Mouse (Mus musculus) kidney, postnatal 10 days (tissue): ENCODE data around the gene Mia2.
"Not testable (repeated sequence)": the region's sequence is repeated elsewhere in the genome, so short reads cannot be mapped to it uniquely, and the experiment has no call there.

Experiments
- DNase-seq: peaks from one replicate; pipeline ENCODE4 v3.0.0; 2021; ENCODE audit warnings: mixed read lengths

Gene Mia2

DNA sequence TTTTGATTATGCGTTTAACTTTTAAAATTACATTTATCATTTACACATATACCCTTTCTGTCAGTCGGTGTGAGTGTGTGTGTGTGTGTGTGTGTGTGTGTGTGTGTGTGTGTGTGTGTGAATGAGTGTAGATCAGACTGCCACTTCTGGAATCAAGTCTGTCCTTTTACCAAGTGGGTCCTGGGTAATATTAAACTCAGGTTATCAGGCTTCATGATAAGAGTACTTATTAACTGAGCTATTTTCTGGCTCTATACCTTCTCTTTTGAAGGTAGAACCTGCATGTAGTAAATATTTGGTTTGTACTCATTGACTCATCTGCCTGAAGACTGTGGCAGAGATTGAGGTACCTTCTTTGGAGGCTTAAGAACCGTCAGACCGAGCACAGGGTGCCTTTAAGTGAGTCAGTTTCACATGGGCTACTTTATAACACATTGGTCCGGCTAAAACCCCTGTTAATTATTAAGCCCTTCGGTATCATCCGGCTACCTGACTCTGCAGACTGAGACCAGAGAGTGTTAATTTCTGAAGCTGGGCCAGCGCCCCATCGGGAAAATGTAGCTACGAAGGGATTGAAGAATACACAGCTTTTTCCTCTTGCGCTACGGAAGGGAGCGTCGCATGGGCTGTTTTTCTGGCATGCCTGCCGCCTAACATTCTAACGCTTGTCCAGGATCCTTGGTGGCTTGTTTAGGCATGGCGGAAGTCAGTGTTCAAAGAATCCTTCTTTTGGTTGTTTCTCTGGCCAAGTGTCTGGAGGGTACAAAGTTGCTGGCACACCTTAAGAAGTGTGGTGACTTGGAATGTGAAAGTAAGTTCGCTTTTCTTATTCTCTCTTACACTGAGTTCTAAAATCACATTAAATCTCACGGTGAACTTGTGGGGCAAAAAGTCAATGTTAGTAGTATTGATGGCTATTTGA lies at the start of gene Mia2:
Gene Mia2, plus strand, starts transcription at position 696 of the 922 bp plus-strand sequence.
- peak; percentile 52 for DNase-seq

GRCm38 (mm10) chr12:59052470-59052869 lies 43.1 kb upstream of the Mia2 start:
- no peak for DNase-seq

GRCm38 (mm10) chr12:59053166-59053565 lies 42.4 kb upstream of the Mia2 start:
- DNase-seq = no peak

DNA sequence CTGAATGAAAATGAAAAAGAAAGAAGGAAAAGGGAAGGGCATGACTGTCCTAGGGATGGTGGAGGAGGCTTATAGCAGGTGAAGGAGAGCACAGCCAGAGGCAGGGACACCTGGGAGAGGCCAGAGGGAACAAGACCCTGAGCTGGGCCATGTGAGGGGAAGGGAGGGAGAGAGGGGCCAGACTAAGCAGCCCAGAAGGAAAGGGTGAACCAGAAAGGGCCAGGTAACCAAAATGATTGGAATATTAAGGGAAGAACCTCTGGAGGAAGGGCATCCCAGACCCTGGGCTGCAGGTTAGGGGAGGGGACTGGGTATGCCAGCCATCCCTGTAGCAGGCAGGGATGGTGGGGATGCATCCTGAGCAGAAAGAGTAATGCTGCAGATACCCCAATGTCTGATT lies 41.6 kb upstream of the Mia2 start:
- DNase-seq = no peak

DNA sequence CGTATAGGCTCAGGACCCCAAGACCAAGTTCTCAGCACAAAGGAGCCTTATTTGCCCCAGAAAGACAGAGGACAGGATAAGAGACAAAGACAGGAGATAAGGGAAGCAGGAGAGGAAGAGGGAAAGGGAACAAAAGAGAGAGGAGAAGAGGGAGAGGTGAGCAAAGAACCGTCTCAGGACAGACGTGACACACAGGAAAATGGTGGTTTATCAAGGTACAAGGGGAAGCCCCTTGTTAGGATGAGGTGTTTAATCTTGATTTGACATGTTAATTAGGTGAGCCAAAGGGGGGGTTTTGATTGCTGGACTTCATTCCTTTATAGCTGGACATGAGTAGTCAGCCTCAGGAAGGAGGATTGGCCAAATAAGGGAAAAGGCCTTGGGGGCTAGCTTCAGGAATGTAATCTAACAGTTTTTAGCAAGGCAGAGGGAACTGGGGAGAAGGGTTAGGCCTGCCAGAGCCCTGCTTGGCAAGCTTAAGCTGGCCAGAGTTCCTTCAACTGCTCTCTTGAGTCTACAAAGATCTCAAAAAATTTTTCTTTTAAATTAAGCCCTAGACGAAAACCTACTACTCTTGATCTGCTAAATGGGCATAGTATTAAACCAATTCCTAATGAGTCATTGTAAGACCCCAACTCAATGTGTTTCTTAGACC lies 40.3 kb upstream of the Mia2 start:
- DNase-seq = no peak

DNA sequence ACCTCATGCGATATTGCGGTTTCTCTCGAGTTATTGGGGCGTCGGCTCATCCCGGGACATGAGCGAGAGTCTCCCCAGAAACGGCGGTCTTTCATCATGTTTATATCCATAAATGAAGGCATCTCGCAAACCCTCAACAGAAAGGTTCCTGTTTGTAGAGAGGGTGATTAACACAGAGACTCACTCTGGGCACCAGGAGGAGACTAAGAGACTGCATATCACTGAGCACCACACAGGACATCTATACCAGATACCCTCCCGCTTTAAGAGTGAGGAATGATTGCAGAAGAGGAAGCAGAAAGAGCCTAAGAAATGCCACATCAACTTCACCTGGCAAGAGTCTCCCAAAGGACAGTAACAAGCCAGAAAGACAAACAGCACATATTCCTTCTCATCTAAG lies 39.4 kb upstream of the Mia2 start:
- no peak for DNase-seq

DNA sequence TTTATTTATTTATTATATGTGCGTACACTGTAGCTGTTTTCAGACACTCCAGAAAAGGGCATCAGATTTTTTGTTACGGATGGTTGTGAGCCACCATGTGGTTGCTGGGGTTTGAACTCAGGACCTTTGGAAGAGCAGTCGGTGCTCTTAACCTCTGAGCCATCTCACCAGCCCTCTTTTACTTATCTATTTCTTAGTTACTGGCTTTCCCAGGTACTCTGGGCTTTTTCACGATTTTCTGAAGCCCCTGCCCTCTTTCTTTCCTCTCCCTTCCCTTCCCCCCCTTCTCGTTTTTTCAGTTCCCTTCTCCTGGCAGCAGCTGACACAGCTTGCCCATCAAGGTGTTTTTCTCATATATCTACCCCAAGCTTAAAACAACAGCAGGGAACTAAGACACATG lies 37.4 kb upstream of the Mia2 start:
- not testable (repeated sequence) for DNase-seq

DNA sequence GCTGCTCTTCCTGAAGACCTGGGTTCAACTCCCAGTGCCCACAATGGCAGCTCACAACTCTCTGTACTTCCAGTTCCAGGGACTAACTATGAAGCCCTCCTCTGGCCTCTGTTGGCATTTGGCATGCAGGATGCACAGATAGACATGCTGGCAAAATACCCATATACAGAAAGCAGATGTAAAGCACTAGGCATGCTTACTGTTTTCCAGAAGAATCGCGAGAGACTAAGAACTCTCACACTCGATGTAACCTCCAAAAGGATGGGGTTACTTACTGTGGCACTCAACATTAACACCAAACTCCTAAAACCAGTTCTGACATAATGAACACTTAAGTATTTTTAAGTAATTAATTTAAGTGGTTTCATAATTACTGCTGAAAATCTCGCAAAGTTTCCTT lies 35.3 kb upstream of the Mia2 start:
- DNase-seq = no peak

DNA sequence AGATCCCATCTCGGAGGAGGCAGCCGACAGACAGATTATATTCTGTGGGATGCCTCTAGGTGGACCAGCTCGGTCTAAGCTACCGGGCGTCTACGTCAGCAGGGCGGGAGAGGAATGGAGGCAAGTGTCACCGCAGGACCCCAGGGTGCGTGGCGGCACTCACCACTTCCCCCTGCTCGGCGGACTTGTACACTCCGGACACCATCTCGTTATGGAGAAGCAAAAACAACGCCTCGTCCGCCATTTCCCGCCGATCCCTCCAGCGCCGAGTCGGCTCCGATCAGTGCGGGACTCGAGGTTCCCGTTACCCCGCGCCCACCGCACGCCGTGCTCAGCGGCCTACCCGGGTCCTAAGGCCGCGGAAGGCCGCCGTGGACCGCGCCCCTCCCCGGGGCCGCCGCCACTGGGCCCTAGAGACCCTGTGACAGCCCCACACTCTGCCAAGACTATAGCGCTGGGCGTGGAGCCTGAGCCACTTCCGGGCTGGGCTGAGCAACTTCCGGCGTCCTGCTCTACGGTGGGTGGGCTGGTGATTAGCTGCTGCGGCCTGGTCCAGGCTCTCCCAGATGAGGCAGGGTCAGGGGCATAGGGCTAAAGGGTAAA lies 34.5 kb upstream of the Mia2 start, which contains the start of gene Trappc6b:
Gene Trappc6b, minus strand, starts transcription at position 480 of the 603 bp plus-strand sequence.
- DNase-seq = peak; percentile 89

DNA sequence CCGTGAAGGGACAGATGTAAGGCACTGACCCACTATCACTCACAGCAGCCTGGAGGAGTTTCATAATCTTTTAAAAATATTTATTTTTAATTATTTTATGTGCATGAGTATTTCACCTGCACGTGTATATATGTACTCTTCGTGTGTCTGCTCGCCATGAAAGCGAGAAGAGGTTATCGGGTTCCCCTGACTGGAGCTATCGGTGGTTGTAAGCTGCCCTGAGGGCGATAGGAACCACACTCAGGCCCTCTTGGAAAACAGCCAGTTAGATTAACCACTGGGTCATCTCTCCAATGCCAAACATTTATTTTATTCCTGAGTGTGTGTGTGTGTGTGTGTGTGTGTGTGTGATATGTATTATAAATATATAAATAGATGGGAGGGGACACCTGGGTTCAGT lies 30.8 kb upstream of the Mia2 start:
- no peak for DNase-seq

DNA sequence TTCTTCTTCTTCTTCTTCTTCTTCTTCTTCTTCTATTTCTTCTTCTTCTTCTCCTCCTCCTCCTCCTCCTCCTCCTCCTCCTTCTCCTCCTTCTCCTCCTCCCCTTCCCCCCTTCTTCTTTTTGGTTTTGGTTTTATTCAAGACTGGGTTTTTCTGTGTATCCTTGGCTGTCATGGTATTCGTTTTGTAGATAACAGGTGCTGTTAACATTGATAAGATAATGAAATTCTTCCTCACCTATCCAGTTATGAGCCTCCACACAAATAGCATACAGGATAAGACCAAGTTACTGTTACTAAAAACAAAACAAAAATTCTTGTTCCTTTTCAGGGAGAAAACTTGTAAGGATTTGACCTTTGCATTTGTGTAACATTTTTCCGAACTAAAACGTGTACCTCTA lies 29.8 kb upstream of the Mia2 start:
- DNase-seq = no peak

- DNase-seq = peak; percentile 98
Measured at GRCm38 (mm10) chr12:59066448-59067077, 29.0 kb upstream of the Mia2 start, which contains the start of gene Pnn. TSS of gene Pnn (plus strand) at chr12:59066884.

DNA sequence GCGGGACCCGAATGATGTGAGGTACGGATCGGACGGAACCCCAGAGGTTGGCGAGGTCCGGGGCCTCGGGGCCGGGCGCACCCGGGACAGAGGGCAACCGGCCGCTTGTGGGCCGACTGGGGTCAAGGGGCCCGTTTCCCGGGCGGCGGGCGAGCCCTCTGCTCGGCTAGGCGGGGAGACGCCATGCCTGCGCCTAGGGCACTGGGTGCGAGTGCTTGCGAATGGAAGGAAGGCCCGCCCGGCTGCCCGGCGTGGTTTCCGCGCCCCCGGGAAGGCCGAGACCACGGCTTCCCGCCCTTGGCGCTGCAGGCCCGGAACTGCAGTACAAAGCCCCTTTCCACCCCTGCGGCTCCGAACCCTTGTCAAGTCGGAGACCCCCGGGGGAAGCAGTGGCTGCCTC lies 28.5 kb upstream of the Mia2 start:
- DNase-seq = no peak

- DNase-seq = no peak
Measured at GRCm38 (mm10) chr12:59068791-59069190, 26.8 kb upstream of the Mia2 start.

GRCm38 (mm10) chr12:59072286-59072685 lies 23.3 kb upstream of the Mia2 start:
- no peak for DNase-seq

GRCm38 (mm10) chr12:59074052-59074451 lies 21.5 kb upstream of the Mia2 start:
- DNase-seq = no peak

- no peak for DNase-seq
Measured at GRCm38 (mm10) chr12:59076996-59077395, 18.6 kb upstream of the Mia2 start.

GRCm38 (mm10) chr12:59077883-59078282 lies 17.7 kb upstream of the Mia2 start:
- DNase-seq = no peak

GRCm38 (mm10) chr12:59080461-59080860 lies 15.1 kb upstream of the Mia2 start:
- no peak for DNase-seq

DNA sequence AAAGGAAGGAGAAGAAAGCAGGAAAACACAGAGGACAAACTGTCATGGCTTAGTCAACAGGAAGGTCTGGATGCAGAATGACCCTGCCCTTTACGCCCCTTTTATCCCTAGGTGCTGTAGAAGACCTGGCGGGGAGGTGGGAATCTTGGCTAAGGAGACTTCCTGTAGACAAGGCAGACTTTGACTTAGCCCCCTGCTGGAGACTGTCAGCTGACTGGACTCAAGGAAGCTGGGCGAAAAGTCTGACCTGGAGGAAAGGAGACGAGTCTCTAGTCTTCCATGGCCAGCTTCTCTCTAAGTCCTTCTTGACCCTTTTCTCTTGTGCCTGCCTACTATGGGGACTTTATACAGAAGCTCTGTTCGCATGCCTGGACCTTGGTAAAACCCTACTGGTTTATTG lies 11.2 kb upstream of the Mia2 start:
- peak; percentile 21 for DNase-seq

- DNase-seq = no peak
Measured at GRCm38 (mm10) chr12:59086171-59086570, 9.4 kb upstream of the Mia2 start.

GRCm38 (mm10) chr12:59093543-59093942 lies 2.1 kb upstream of the Mia2 start:
- no peak for DNase-seq

DNA sequence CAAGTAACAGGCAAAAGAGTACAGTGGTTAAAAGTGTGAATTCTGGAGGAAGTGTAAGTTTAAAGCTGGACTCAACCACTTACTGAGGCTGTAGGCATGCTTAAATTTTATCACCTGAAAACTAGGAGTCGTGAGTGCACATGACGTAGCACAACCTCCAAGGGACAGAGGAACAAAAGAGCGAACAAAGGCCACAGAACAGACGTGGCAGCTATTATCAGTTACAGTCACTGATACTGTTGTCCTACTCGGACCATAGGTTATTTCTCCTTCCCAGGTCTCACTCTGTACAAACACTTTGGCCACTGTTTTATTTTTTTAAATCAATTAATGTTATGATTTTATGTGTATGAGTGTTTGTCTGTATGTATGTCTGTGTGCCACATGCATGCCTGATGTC lies 9.2 kb downstream of the Mia2 start:
- DNase-seq = no peak
